Mouse (Mus musculus) forebrain, postnatal 0 days (tissue): ENCODE data around the gene Mrpl55. TPM values are rescaled to one million over a fixed set of nuclear protein-coding genes. Genes with fewer than 3 reads are reported as not detected.
A peak's percentile ranks its signal among the peaks of the same experiment; 100 is the strongest.
"Not testable (repeated sequence)": the region's sequence is repeated elsewhere in the genome, so short reads cannot be mapped to it uniquely, and the experiment has no call there.

Experiments
- ATAC-seq: fragments of 200-750 bp; cut with Nextera tagmentation; 2 replicates; pipeline ENCODE4 v1.8.0; 2017; ENCODE audit warnings: mild to moderate bottlenecking, moderate library complexity
- DNase-seq: peaks from one replicate; pipeline ENCODE4 v3.0.0-alpha.2; 2015
- H3K27ac ChIP-seq: fragments of 300-500 bp; sonication (generic); 2 replicates; pipeline ENCODE4 v1.5.1; 2014; ENCODE audit warnings: low read depth, mild to moderate bottlenecking, antibody characterized with exemption, low read length, moderate library complexity, mixed read lengths
- H3K27me3 ChIP-seq: fragments of 300-500 bp; sonication (generic); 2 replicates; pipeline ENCODE4 v1.6.1; 2014; ENCODE audit warnings: mild to moderate bottlenecking, low read length, mixed read lengths; ENCODE audit not compliant: insufficient read depth
- H3K36me3 ChIP-seq: fragments of 300-500 bp; sonication (generic); 2 replicates; pipeline ENCODE4 v1.6.1; 2014; ENCODE audit warnings: mild to moderate bottlenecking, moderate library complexity; ENCODE audit not compliant: insufficient read depth
- H3K4me1 ChIP-seq: fragments of 300-500 bp; sonication (generic); 2 replicates; pipeline ENCODE4 v1.6.1; 2014; ENCODE audit warnings: antibody characterized with exemption; ENCODE audit not compliant: insufficient read depth
- H3K4me2 ChIP-seq: fragments of 300-500 bp; sonication (generic); 2 replicates; pipeline ENCODE4 v1.6.1; 2014; ENCODE audit warnings: low read depth, mild to moderate bottlenecking, moderate library complexity
- H3K4me3 ChIP-seq: fragments of 300-500 bp; sonication (generic); 2 replicates; pipeline ENCODE4 v1.5.1; 2014; ENCODE audit warnings: low read depth, low read length, mixed read lengths
- H3K9ac ChIP-seq: fragments of 300-500 bp; sonication (generic); 2 replicates; pipeline ENCODE4 v1.6.1; 2014; ENCODE audit warnings: mild to moderate bottlenecking
- H3K9me3 ChIP-seq: fragments of 300-500 bp; sonication (generic); 2 replicates; pipeline ENCODE4 v1.6.1; 2016; ENCODE audit warnings: low read length
- CTCF ChIP-seq: sonication (generic); IDR thresholded peaks from 2 replicates; pipeline ENCODE4 v1.5.1; 2016; ENCODE audit warnings: antibody characterized with exemption, control low read depth, low read depth
- WGBS: fragments of 180-500 bp; shearing (Covaris S2); extraction: QIAGEN DNeasy Blood & Tissue Kit; methylation state at CpG from one replicate; pipeline ENCODE4 v1.1.7; 2014; 5-methylcytosine and 5-hydroxymethylcytosine counted together
- polyA plus RNA-seq: library from polyadenylated mRNA; unstranded; fragments of >200 nt; fragmentation: Nextera tagmentation; extraction: Ambion mirVana; gene quantifications from 2 replicates; pipeline ENCODE4 v1.2.1, GENCODE M21; 2015
- total RNA-seq: library from RNA; depleted of rRNA; stranded (reverse); fragments of >200 nt; gene quantifications from 2 replicates; pipeline ENCODE4 v1.2.3, GENCODE M21; 2014

Gene Mrpl55
- total and polyA plus RNA-seq, 2 experiments from 2014 or later: 45.2 to 124 TPM

- H3K27me3 ChIP-seq: no peaks in the 10 kb centered on the region
- WGBS: 43% methylated on average over 5 of the region's 5 CpGs
- DNase-seq: peak; percentile 10
- TF ChIP-seq CTCF: no peak
- no peaks in the 10 kb centered on the region; the same call in 1 of the 2 replicates for H3K4me1 ChIP-seq
- peaks cover 38% of the 10 kb centered on the region for H3K36me3 ChIP-seq
- no peak overlapping the region for H3K9ac ChIP-seq
- no peak for ATAC-seq
- no peaks in the 10 kb centered on the region for H3K9me3 ChIP-seq
- H3K4me3 ChIP-seq: no peak overlapping the region; the same call in 1 of the 2 replicates
- H3K27ac ChIP-seq: no peak overlapping the region
- peak overlapping the region; percentile 79; the same call in 1 of the 2 replicates for H3K4me2 ChIP-seq
Observed at GRCm38 (mm10) chr11:59209580-59209979, 7.3 kb downstream of the Mrpl55 start.

- no peak overlapping the region for H3K4me2 ChIP-seq
- H3K27me3 ChIP-seq: no peaks in the 10 kb centered on the region
- H3K36me3 ChIP-seq: peaks cover 37% of the 10 kb centered on the region
- no peaks in the 10 kb centered on the region for H3K9me3 ChIP-seq
- ATAC-seq: no peak
- DNase-seq: no peak
- 77% methylated on average over 4 of the region's 4 CpGs for WGBS
- H3K4me3 ChIP-seq: no peak overlapping the region
- H3K4me1 ChIP-seq: no peaks in the 10 kb centered on the region; the same call in 1 of the 2 replicates
- no peak overlapping the region for H3K27ac ChIP-seq
- H3K9ac ChIP-seq: no peak overlapping the region
- TF ChIP-seq CTCF: no peak
Observed at GRCm38 (mm10) chr11:59210020-59210419, 7.7 kb downstream of the Mrpl55 start.

DNA sequence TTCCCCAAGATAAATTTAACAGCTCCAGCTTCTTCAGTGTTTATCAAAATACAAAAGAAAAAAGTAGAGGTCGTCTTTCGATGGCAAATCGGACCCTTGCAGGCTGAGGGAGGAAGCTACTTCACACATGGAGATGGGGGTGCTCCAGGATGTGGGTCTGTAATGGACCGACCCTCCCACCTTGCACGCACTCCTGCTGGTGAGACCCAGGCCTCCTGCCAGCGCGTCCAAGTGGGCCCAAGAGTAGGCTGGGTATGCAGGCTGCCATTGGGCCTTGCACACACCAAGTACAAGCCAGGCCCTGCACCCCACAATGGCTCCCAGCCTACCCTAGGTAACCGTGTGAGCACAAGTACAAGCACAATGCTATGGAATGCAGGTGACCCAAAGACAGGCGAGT, 9.3 kb downstream of the Mrpl55 start:
- H3K27ac ChIP-seq, H3K4me3 ChIP-seq, H3K9ac ChIP-seq, H3K4me2 ChIP-seq, DNase-seq, H3K9me3 ChIP-seq, H3K4me1 ChIP-seq, H3K27me3 ChIP-seq, ATAC-seq: not testable (repeated sequence)
- H3K36me3 ChIP-seq: peaks cover 28% of the 10 kb centered on the region
- WGBS: 90% methylated on average over 9 of the region's 9 CpGs

- not testable (repeated sequence) for H3K4me1 ChIP-seq, DNase-seq, H3K4me2 ChIP-seq, H3K27ac ChIP-seq, H3K9me3 ChIP-seq, H3K27me3 ChIP-seq, H3K9ac ChIP-seq, H3K4me3 ChIP-seq, ATAC-seq
- H3K36me3 ChIP-seq: peaks cover 26% of the 10 kb centered on the region
- 80% methylated on average over 12 of the region's 12 CpGs for WGBS
Observed at GRCm38 (mm10) chr11:59212320-59212719, 10.0 kb downstream of the Mrpl55 start.

DNA sequence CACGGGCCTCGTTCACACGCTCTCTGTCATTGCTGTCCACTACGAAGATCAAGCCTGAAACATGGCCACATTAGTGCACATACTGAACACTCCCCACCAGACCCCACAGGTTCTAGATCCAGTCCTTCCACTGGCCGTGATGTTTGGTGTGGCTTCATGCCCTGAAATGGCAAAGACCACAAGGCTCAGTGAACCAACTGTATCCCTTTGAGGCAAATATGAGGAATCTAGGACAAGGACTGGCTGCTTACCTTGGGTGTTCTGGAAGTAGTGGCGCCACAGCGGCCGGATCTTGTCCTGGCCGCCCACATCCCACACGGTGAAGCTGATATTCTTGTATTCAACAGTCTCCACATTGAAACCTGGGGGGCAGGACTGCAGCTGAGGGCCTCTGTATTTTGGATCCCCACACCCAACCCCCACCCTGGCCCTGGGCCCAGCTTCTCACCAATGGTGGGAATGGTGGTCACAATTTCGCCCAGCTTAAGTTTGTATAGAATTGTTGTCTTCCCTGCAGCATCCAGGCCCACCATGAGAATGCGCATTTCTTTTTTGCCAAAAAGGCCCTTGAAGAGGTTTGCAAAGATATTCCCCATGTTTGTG, 10.7 kb downstream of the Mrpl55 start:
- WGBS: 91% methylated on average over 12 of the region's 12 CpGs
- no peaks in the 10 kb centered on the region for H3K9me3 ChIP-seq
- H3K4me3 ChIP-seq: no peak overlapping the region
- ATAC-seq: no peak
- DNase-seq: no peak
- peaks cover 26% of the 10 kb centered on the region for H3K36me3 ChIP-seq
- H3K4me2 ChIP-seq: no peak overlapping the region
- TF ChIP-seq CTCF: no peak
- no peaks in the 10 kb centered on the region for H3K27me3 ChIP-seq
- H3K4me1 ChIP-seq: peaks cover 4% of the 10 kb centered on the region; the same call in 1 of the 2 replicates
- no peak overlapping the region for H3K9ac ChIP-seq
- no peak overlapping the region for H3K27ac ChIP-seq

GRCm38 (mm10) chr11:59216955-59217354, 14.7 kb downstream of the Mrpl55 start:
- ATAC-seq (peak; percentile 84), DNase-seq (peak; percentile 49)
- H3K4me2 ChIP-seq: no peak overlapping the region
- H3K4me3 ChIP-seq: no peak overlapping the region
- H3K27ac ChIP-seq: no peak overlapping the region
- TF ChIP-seq CTCF: no peak
- WGBS: 57% methylated on average over 3 of the region's 3 CpGs
- H3K9ac ChIP-seq: no peak overlapping the region
- H3K9me3 ChIP-seq: no peaks in the 10 kb centered on the region
- H3K36me3 ChIP-seq: peaks cover 8% of the 10 kb centered on the region
- no peaks in the 10 kb centered on the region for H3K27me3 ChIP-seq
- 0 out of 2 replicates have a peak, but pooled peaks cover 4% of the 10 kb centered on the region for H3K4me1 ChIP-seq

DNA sequence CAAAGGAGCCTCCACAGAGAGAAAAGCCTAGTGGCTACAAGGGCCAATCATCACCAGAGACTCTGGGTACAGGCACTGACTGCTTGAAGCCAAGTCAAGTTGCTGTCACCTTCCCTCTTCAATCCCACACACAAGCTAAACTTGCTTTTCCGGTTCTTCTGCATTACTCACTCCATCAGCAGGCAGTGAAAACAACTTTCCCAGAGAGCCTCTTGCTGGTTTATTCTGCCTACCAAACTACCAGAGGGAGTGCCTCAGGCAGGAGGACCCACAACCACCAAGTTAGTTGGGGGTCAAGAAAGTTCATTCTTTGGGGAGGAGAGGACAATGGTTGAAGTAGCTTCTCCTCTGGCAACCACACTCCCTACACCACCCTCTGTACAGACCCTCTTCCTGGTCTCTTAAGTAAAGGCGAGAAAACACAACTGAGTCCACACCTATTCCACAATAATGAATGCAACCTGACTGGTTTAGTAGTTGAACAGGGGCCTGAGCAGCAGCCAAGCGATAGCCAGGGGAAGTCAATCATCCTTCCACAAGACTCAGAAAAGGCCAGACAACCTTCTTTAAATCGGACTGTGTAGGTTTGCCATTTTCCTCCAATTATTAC, 16.2 kb downstream of the Mrpl55 start:
- H3K27me3 ChIP-seq: no peaks in the 10 kb centered on the region
- H3K9me3 ChIP-seq: no peaks in the 10 kb centered on the region
- 92% methylated on average over 4 of the region's 4 CpGs for WGBS
- no peak for TF ChIP-seq CTCF
- no peaks in the 10 kb centered on the region for H3K36me3 ChIP-seq
- H3K9ac ChIP-seq: no peak overlapping the region
- DNase-seq (no peak), ATAC-seq (no peak)
- 0 out of 2 replicates have a peak, but pooled peaks cover 7% of the 10 kb centered on the region for H3K4me1 ChIP-seq
- no peak overlapping the region for H3K4me3 ChIP-seq
- H3K27ac ChIP-seq: no peak overlapping the region
- no peak overlapping the region for H3K4me2 ChIP-seq
